Mouse (Mus musculus) embryonic facial prominence, embryonic 13.5 days (tissue): ENCODE data around the gene Gprin1. TPM values are rescaled to one million over a fixed set of nuclear protein-coding genes. Genes with fewer than 3 reads are reported as not detected.
A peak's percentile ranks its signal among the peaks of the same experiment; 100 is the strongest.

Experiments used
- ATAC-seq: fragments of 200-750 bp; cut with Nextera tagmentation; 2 replicates; pipeline ENCODE4 v1.8.0; 2017; ENCODE audit warnings: low read depth; ENCODE audit not compliant: insufficient number of reproducible peaks, insufficient read depth, low FRiP score, low TSS enrichment
- H3K27ac ChIP-seq: fragments of 300-500 bp; sonication (generic); 2 replicates; pipeline ENCODE4 v1.5.1; 2015; ENCODE audit warnings: moderate library complexity, mild to moderate bottlenecking, inconsistent platforms
- H3K27me3 ChIP-seq: fragments of 300-500 bp; sonication (generic); 2 replicates; pipeline ENCODE4 v1.6.1; 2015; ENCODE audit warnings: mild to moderate bottlenecking, inconsistent platforms
- H3K36me3 ChIP-seq: fragments of 300-500 bp; sonication (generic); 2 replicates; pipeline ENCODE4 v1.6.1; 2015; ENCODE audit warnings: mild to moderate bottlenecking, inconsistent platforms
- H3K4me1 ChIP-seq: fragments of 300-500 bp; sonication (generic); 2 replicates; pipeline ENCODE4 v1.6.1; 2015; ENCODE audit warnings: inconsistent platforms
- H3K4me2 ChIP-seq: fragments of 300-500 bp; sonication (generic); 2 replicates; pipeline ENCODE4 v1.6.1; 2015; ENCODE audit warnings: moderate library complexity, mild to moderate bottlenecking, inconsistent platforms
- H3K4me3 ChIP-seq: fragments of 300-500 bp; sonication (generic); 2 replicates; pipeline ENCODE4 v1.5.1; 2015; ENCODE audit warnings: mild to moderate bottlenecking, inconsistent platforms
- H3K9ac ChIP-seq: fragments of 300-500 bp; sonication (generic); 2 replicates; pipeline ENCODE4 v1.6.1; 2015; ENCODE audit warnings: mild to moderate bottlenecking, inconsistent platforms
- H3K9me3 ChIP-seq: fragments of 300-500 bp; sonication (generic); 2 replicates; pipeline ENCODE4 v1.6.1; 2016; ENCODE audit warnings: inconsistent platforms
- WGBS: fragments of 180-500 bp; shearing (Covaris S2); methylation state at CpG from one replicate; pipeline ENCODE4 v1.1.7; 2015; ENCODE audit warnings: mixed read lengths; 5-methylcytosine and 5-hydroxymethylcytosine counted together
- polyA plus RNA-seq: library from polyadenylated mRNA; unstranded; fragments of >200 nt; fragmentation: Nextera tagmentation; extraction: Ambion mirVana; gene quantifications from 2 replicates; pipeline ENCODE4 v1.2.1, GENCODE M21; 2015

Gene Gprin1
- polyA plus RNA-seq, 1 experiment from 2014 or later = 0.46 TPM

GRCm38 (mm10) chr13:54748190-54748589 is 1.5 kb downstream of the Gprin1 start:
- Histone ChIP-seq H3K9ac (no peak overlapping the region), H3K9me3 (no peaks in the 10 kb centered on the region), H3K4me3 (no peak overlapping the region), H3K27me3 (peaks cover 54% of the 10 kb centered on the region), H3K36me3 (no peaks in the 10 kb centered on the region), H3K4me1 (peaks cover 6% of the 10 kb centered on the region), H3K4me2 (no peak overlapping the region), H3K27ac (no peak overlapping the region)
- WGBS = 82% methylated on average over 8 of the region's 8 CpGs
- no peak for ATAC-seq

- WGBS = 37% methylated on average over 10 of the region's 10 CpGs
- H3K9ac ChIP-seq = no peak overlapping the region
- peaks cover 51% of the 10 kb centered on the region for H3K27me3 ChIP-seq
- ATAC-seq = no peak
- H3K9me3 ChIP-seq = no peaks in the 10 kb centered on the region
- peaks cover 6% of the 10 kb centered on the region for H3K4me1 ChIP-seq
- no peak overlapping the region for H3K4me3 ChIP-seq
- H3K36me3 ChIP-seq = no peaks in the 10 kb centered on the region
- H3K27ac ChIP-seq = no peak overlapping the region
- no peak overlapping the region for H3K4me2 ChIP-seq
Observed at GRCm38 (mm10) chr13:54746896-54747295, 2.8 kb downstream of the Gprin1 start.

- ATAC-seq = no peak
- no peaks in the 10 kb centered on the region for H3K36me3 ChIP-seq
- no peak overlapping the region for H3K27ac ChIP-seq
- no peak overlapping the region for H3K9ac ChIP-seq
- H3K4me2 ChIP-seq = no peak overlapping the region
- no peak overlapping the region for H3K4me3 ChIP-seq
- H3K9me3 ChIP-seq = no peaks in the 10 kb centered on the region
- H3K4me1 ChIP-seq = peaks cover 6% of the 10 kb centered on the region
- WGBS = 46% methylated on average over 6 of the region's 6 CpGs
- peaks cover 47% of the 10 kb centered on the region for H3K27me3 ChIP-seq
Observed at GRCm38 (mm10) chr13:54746110-54746509, 3.6 kb downstream of the Gprin1 start.

- no peaks in the 10 kb centered on the region for H3K9me3 ChIP-seq
- H3K4me1 ChIP-seq = peaks cover 13% of the 10 kb centered on the region
- 3% methylated on average over 34 of the region's 34 CpGs for WGBS
- H3K4me3 ChIP-seq = peak overlapping the region; percentile 49
- ATAC-seq = no peak
- H3K36me3 ChIP-seq = no peaks in the 10 kb centered on the region
- peak overlapping the region; percentile 64 for H3K9ac ChIP-seq
- no peak overlapping the region for H3K27ac ChIP-seq
- H3K27me3 ChIP-seq = peaks cover 61% of the 10 kb centered on the region
- peak overlapping the region; percentile 77 for H3K4me2 ChIP-seq
Observed at GRCm38 (mm10) chr13:54738213-54738601, 11.5 kb downstream of the Gprin1 start.

GRCm38 (mm10) chr13:54737488-54738212 is 12.0 kb downstream of the Gprin1 start:
- 1% methylated on average over 74 of the region's 87 CpGs for WGBS
- Histone ChIP-seq H3K4me3 (peak overlapping the region; percentile 49), H3K4me1 (peaks cover 13% of the 10 kb centered on the region), H3K27me3 (peaks cover 61% of the 10 kb centered on the region), H3K4me2 (peak overlapping the region; percentile 77), H3K36me3 (no peaks in the 10 kb centered on the region), H3K9me3 (no peaks in the 10 kb centered on the region), H3K9ac (peak overlapping the region; percentile 64), H3K27ac (no peak overlapping the region)
- peak; percentile 73 for ATAC-seq

GRCm38 (mm10) chr13:54736931-54737330 is 12.7 kb downstream of the Gprin1 start:
- Histone ChIP-seq H3K4me1 (peaks cover 13% of the 10 kb centered on the region), H3K27ac (no peak overlapping the region), H3K9me3 (no peaks in the 10 kb centered on the region), H3K4me2 (peak overlapping the region; percentile 77), H3K9ac (peak overlapping the region; percentile 64; the same call in 1 of the 2 replicates), H3K36me3 (no peaks in the 10 kb centered on the region), H3K27me3 (peaks cover 61% of the 10 kb centered on the region), H3K4me3 (peak overlapping the region; percentile 49)
- ATAC-seq = no peak
- WGBS = 29% methylated on average over 3 of the region's 3 CpGs

GRCm38 (mm10) chr13:54726131-54726530 is 23.5 kb downstream of the Gprin1 start:
- H3K9ac ChIP-seq = no peak overlapping the region
- H3K9me3 ChIP-seq = no peaks in the 10 kb centered on the region
- H3K27ac ChIP-seq = no peak overlapping the region
- WGBS = 64% methylated on average over 11 of the region's 11 CpGs
- no peaks in the 10 kb centered on the region for H3K36me3 ChIP-seq
- no peak overlapping the region for H3K4me2 ChIP-seq
- H3K4me3 ChIP-seq = no peak overlapping the region
- no peaks in the 10 kb centered on the region for H3K4me1 ChIP-seq
- ATAC-seq = no peak
- H3K27me3 ChIP-seq = no peaks in the 10 kb centered on the region

GRCm38 (mm10) chr13:54723143-54723542 is 26.5 kb downstream of the Gprin1 start:
- Histone ChIP-seq H3K36me3 (no peaks in the 10 kb centered on the region), H3K4me3 (no peak overlapping the region), H3K27ac (no peak overlapping the region), H3K4me1 (no peaks in the 10 kb centered on the region), H3K9ac (no peak overlapping the region), H3K9me3 (no peaks in the 10 kb centered on the region), H3K4me2 (no peak overlapping the region), H3K27me3 (no peaks in the 10 kb centered on the region)
- WGBS = 90% methylated on average over 3 of the region's 3 CpGs
- no peak for ATAC-seq

- WGBS = 2% methylated on average over 5 of the region's 5 CpGs
- no peak overlapping the region for H3K27ac ChIP-seq
- H3K36me3 ChIP-seq = no peaks in the 10 kb centered on the region
- H3K4me1 ChIP-seq = no peaks in the 10 kb centered on the region
- H3K9me3 ChIP-seq = no peaks in the 10 kb centered on the region
- no peak overlapping the region for H3K4me3 ChIP-seq
- H3K4me2 ChIP-seq = no peak overlapping the region
- no peaks in the 10 kb centered on the region for H3K27me3 ChIP-seq
- no peak overlapping the region for H3K9ac ChIP-seq
- ATAC-seq = no peak
Observed at GRCm38 (mm10) chr13:54716916-54717315, 32.8 kb downstream of the Gprin1 start.

GRCm38 (mm10) chr13:54714996-54715395 is 34.7 kb downstream of the Gprin1 start:
- Histone ChIP-seq H3K4me2 (no peak overlapping the region), H3K36me3 (no peaks in the 10 kb centered on the region), H3K9me3 (no peaks in the 10 kb centered on the region), H3K4me3 (no peak overlapping the region), H3K27me3 (no peaks in the 10 kb centered on the region), H3K27ac (no peak overlapping the region), H3K9ac (no peak overlapping the region), H3K4me1 (no peaks in the 10 kb centered on the region)
- ATAC-seq = no peak
- 67% methylated on average over 10 of the region's 10 CpGs for WGBS

- H3K36me3 ChIP-seq = no peaks in the 10 kb centered on the region
- H3K9ac ChIP-seq = no peak overlapping the region
- WGBS = 42% methylated on average over 4 of the region's 4 CpGs
- H3K27me3 ChIP-seq = no peaks in the 10 kb centered on the region
- ATAC-seq = no peak
- H3K4me3 ChIP-seq = no peak overlapping the region
- H3K4me1 ChIP-seq = no peaks in the 10 kb centered on the region
- H3K4me2 ChIP-seq = no peak overlapping the region
- no peaks in the 10 kb centered on the region for H3K9me3 ChIP-seq
- no peak overlapping the region for H3K27ac ChIP-seq
Observed at GRCm38 (mm10) chr13:54714393-54714792, 35.3 kb downstream of the Gprin1 start.

- no peak for ATAC-seq
- 78% methylated on average over 3 of the region's 3 CpGs for WGBS
Observed at GRCm38 (mm10) chr13:54710866-54711265, 38.8 kb downstream of the Gprin1 start.

More at GRCm38 (mm10) chr13:54710866-54711265, 38.8 kb downstream of the Gprin1 start:
- Histone ChIP-seq H3K4me1 (no peaks in the 10 kb centered on the region), H3K36me3 (no peaks in the 10 kb centered on the region), H3K9ac (no peak overlapping the region), H3K27ac (no peak overlapping the region), H3K27me3 (no peaks in the 10 kb centered on the region), H3K4me3 (no peak overlapping the region), H3K9me3 (no peaks in the 10 kb centered on the region), H3K4me2 (no peak overlapping the region)
